Mouse (Mus musculus) stomach, embryonic 14.5 days (tissue): ENCODE measurements around the gene Sbno1. TPM values are rescaled to one million over a fixed set of nuclear protein-coding genes. Genes with fewer than 3 reads are reported as not detected.

Experiments used
- ATAC-seq: fragments of 200-750 bp; cut with Nextera tagmentation; 2 replicates; pipeline ENCODE4 v1.8.0; 2017; ENCODE audit warnings: low read depth, moderate TSS enrichment; ENCODE audit not compliant: insufficient number of reproducible peaks, insufficient read depth, low FRiP score
- H3K27ac ChIP-seq: fragments of 300-500 bp; sonication (generic); 2 replicates; pipeline ENCODE4 v1.5.1; 2014; ENCODE audit warnings: mild to moderate bottlenecking, low read length, moderate library complexity, mixed read lengths
- H3K27me3 ChIP-seq: fragments of 300-500 bp; sonication (generic); 2 replicates; pipeline ENCODE4 v1.6.1; 2014; ENCODE audit warnings: low read length, control low read depth, mixed read lengths; ENCODE audit not compliant: control insufficient read depth, insufficient read depth
- H3K36me3 ChIP-seq: fragments of 300-500 bp; sonication (generic); 2 replicates; pipeline ENCODE4 v1.6.1; 2014; ENCODE audit warnings: mild to moderate bottlenecking, control low read depth, low read length, moderate library complexity, mixed read lengths; ENCODE audit not compliant: control insufficient read depth, insufficient read depth
- H3K4me1 ChIP-seq: fragments of 300-500 bp; sonication (generic); 2 replicates; pipeline ENCODE4 v1.6.1; 2014; ENCODE audit warnings: low read length, control low read depth, mixed read lengths; ENCODE audit not compliant: control insufficient read depth, insufficient read depth
- H3K4me2 ChIP-seq: fragments of 300-500 bp; sonication (generic); replicated peaks from 2 replicates; pipeline ENCODE4 v1.6.1; 2014; ENCODE audit warnings: low read depth, low read length, control low read depth
- H3K4me3 ChIP-seq: fragments of 300-500 bp; sonication (generic); 2 replicates; pipeline ENCODE4 v1.5.1; 2014; ENCODE audit warnings: low read depth, low read length, control low read depth
- H3K9ac ChIP-seq: fragments of 300-500 bp; sonication (generic); replicated peaks from 2 replicates; pipeline ENCODE4 v1.6.1; 2014; ENCODE audit warnings: low read depth, mild to moderate bottlenecking, control low read depth, low read length, moderate library complexity, mixed read lengths
- H3K9me3 ChIP-seq: fragments of 300-500 bp; sonication (generic); 2 replicates; pipeline ENCODE4 v1.6.1; 2016; ENCODE audit warnings: low read depth, low read length, control low read depth; ENCODE audit not compliant: control insufficient read depth
- WGBS: fragments of 180-500 bp; shearing (Covaris S2); extraction: QIAGEN DNeasy Blood & Tissue Kit; methylation state at CpG from one replicate; pipeline ENCODE4 v1.1.7; 2014; 5-methylcytosine and 5-hydroxymethylcytosine counted together
- polyA plus RNA-seq: library from polyadenylated mRNA; unstranded; fragments of >200 nt; fragmentation: Nextera tagmentation; extraction: Ambion mirVana; gene quantifications from 2 replicates; pipeline ENCODE4 v1.2.1, GENCODE M21; 2014

The Sbno1 gene
- polyA plus RNA-seq, 1 experiment from 2014 or later: 104 TPM

DNA sequence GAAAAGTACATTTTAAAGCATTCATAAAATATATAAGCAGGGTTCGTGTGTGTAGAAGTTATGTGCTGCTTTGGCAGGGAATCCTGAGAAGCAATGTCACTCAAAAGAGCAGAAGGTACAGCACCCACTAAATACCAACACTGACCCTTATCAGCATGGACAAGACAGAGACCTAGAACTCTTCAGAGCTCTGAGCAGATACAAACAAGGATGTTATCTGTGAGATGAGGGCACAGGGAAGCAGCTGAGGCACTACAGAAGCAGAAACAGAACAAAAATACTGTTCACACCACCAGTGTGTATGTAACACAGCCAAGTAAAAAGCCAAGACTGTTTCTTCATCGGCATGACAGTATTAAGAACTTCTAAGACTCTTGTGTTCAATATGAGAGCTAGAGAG, 6.9 kb downstream of the Sbno1 start:
- Histone ChIP-seq H3K4me2 (no peak overlapping the region), H3K9me3 (no peaks in the 10 kb centered on the region), H3K36me3 (0 out of 2 replicates have a peak, but pooled peaks cover 2% of the 10 kb centered on the region), H3K4me3 (no peak overlapping the region), H3K27ac (no peak overlapping the region), H3K9ac (no peak overlapping the region), H3K27me3 (no peaks in the 10 kb centered on the region), H3K4me1 (no peaks in the 10 kb centered on the region)
- no peak for ATAC-seq
- WGBS: 98% methylated on average over 2 of the region's 2 CpGs

DNA sequence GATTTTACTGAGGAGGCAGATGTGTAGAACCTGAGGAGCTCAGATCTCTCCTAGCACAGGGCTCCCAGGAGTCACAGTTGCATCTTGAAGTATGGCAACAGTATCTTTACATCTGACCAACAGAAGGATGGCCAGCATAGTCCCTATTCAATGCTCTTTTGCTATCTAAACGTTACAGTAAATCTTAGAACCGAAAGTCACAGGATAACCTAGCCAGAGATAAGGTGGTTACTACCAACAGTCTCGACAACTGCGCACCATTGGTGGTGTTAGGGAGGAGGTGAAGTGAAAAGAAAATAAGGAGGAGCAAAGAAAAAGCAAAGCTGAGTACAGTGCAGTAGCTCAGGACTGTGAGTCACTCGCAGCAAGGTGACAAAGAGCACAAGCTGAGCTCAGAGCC, 13.6 kb downstream of the Sbno1 start:
- Histone ChIP-seq H3K36me3 (peaks cover 49% of the 10 kb centered on the region), H3K27ac (no peak overlapping the region), H3K4me2 (no peak overlapping the region), H3K4me1 (no peaks in the 10 kb centered on the region), H3K4me3 (no peak overlapping the region), H3K9me3 (no peaks in the 10 kb centered on the region), H3K27me3 (no peaks in the 10 kb centered on the region), H3K9ac (no peak overlapping the region)
- ATAC-seq: no peak
- 90% methylated on average over 5 of the region's 5 CpGs for WGBS

DNA sequence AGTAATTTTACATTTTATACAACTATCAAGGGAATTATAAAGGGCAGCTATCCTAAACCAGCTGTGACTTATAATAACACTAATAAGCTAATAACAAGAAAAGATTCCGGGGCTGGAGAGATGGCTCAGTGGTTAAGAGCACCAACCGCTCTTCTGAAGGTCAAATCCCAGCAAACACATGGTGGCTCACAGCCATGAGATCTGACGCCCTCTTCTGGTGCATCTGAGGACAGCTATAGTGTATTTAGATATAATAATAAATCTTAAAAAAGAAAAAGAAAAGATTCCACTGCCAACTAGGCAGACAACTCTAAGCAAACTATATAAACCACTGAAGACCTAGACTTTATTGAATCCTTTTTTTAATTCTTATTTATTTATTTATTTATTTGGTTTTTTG, 15.0 kb downstream of the Sbno1 start:
- no peaks in the 10 kb centered on the region for H3K9me3 ChIP-seq
- H3K4me2 ChIP-seq: no peak overlapping the region
- peaks cover 61% of the 10 kb centered on the region for H3K36me3 ChIP-seq
- 82% methylated on average over 3 of the region's 3 CpGs for WGBS
- no peak for ATAC-seq
- H3K4me1 ChIP-seq: no peaks in the 10 kb centered on the region
- H3K27ac ChIP-seq: no peak overlapping the region
- H3K4me3 ChIP-seq: no peak overlapping the region
- no peaks in the 10 kb centered on the region for H3K27me3 ChIP-seq
- H3K9ac ChIP-seq: no peak overlapping the region

DNA sequence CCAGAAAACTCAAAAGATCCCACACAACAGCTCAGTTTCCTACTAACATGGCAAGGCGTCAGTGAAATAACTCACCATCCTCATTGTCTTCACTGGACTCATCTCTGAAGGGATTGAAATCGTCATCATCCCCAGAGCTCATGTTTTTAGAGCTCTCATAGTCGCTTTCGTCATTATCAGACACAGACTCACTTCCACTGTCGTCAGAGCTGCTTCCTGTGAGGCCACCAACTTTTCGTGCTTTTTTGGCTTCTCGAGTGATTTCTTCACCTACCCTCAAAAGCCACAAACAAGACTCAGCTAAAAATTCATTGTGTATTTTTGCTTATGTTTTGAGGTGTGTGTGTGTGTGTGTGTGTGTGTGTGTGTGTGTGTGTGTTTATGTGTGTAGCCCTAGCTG, 32.1 kb downstream of the Sbno1 start:
- Histone ChIP-seq H3K9ac (no peak overlapping the region), H3K27ac (no peak overlapping the region), H3K27me3 (no peaks in the 10 kb centered on the region), H3K36me3 (peaks cover 76% of the 10 kb centered on the region), H3K9me3 (no peaks in the 10 kb centered on the region), H3K4me2 (no peak overlapping the region), H3K4me1 (no peaks in the 10 kb centered on the region), H3K4me3 (no peak overlapping the region)
- no peak for ATAC-seq
- 91% methylated on average over 7 of the region's 7 CpGs for WGBS

DNA sequence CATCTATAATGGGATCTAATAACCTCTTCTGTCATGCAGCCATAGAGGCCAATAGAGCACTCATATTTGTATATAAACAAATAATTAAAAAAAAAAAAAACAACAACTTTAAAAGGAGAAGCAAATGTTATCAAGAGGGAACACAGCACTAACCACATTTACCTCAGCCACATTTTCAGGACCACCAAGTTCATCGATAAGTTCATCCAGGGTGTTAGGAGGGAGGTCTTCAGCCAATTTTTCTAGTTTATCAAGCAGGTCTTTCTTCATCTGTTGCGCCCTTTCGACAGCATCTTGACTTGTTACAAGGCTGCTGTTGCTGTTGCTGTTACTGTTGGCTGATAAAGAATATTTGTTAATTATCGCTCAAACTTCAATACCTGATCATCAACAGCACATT, 33.4 kb downstream of the Sbno1 start:
- no peaks in the 10 kb centered on the region for H3K4me1 ChIP-seq
- 97% methylated on average over 4 of the region's 4 CpGs for WGBS
- peaks cover 74% of the 10 kb centered on the region for H3K36me3 ChIP-seq
- no peaks in the 10 kb centered on the region for H3K27me3 ChIP-seq
- no peak overlapping the region for H3K27ac ChIP-seq
- H3K9ac ChIP-seq: no peak overlapping the region
- no peak for ATAC-seq
- H3K4me3 ChIP-seq: no peak overlapping the region
- H3K9me3 ChIP-seq: no peaks in the 10 kb centered on the region
- no peak overlapping the region for H3K4me2 ChIP-seq

DNA sequence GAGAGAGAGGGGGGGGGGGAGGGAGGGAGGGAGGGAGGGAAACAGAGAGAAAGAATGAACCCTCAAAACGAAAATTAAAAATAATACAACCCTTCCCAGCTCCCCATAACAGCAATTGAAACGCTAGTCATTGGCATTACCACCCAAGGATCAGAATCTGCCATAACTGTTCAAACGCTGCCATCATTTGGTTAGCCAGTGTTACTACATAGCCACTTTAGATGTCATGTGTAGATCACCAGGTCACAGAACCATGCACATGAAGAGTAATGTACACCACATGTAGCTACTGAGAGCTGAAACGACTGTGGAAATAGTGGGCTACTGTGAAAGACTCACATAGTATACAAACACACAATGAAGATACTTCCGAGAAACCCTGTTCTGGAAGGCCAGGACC, 37.9 kb downstream of the Sbno1 start:
- peaks cover 81% of the 10 kb centered on the region for H3K36me3 ChIP-seq
- H3K9me3 ChIP-seq: no peaks in the 10 kb centered on the region
- 71% methylated on average over 5 of the region's 5 CpGs for WGBS
- H3K4me3 ChIP-seq: no peak overlapping the region
- no peak for ATAC-seq
- no peaks in the 10 kb centered on the region for H3K27me3 ChIP-seq
- H3K4me2 ChIP-seq: no peak overlapping the region
- H3K27ac ChIP-seq: no peak overlapping the region
- no peak overlapping the region for H3K9ac ChIP-seq
- H3K4me1 ChIP-seq: no peaks in the 10 kb centered on the region

DNA sequence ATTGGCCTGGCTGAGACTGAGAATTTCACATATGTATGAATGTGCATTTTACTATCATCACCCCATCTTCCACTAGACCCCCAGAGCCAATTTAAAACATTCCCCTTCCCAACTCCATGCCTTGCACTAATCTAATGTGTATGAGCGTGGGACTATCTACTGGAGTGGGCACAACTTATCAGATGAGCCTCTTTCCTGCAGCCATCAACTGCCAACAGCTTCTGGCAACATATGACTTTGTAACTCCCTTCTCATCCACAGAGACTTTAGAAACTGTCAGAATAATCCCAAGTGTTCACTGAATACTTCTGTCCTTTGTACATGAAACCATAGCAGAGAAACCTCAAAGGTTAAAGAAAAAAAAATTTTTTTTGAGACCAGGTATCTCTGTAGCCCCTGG, 45.7 kb downstream of the Sbno1 start:
- Histone ChIP-seq H3K4me1 (no peaks in the 10 kb centered on the region), H3K27me3 (no peaks in the 10 kb centered on the region), H3K4me2 (no peak overlapping the region), H3K9ac (no peak overlapping the region), H3K4me3 (no peak overlapping the region), H3K9me3 (no peaks in the 10 kb centered on the region), H3K36me3 (peaks cover 77% of the 10 kb centered on the region), H3K27ac (no peak overlapping the region)
- ATAC-seq: no peak
- 86% methylated on average over 1 of the region's 1 CpGs for WGBS

DNA sequence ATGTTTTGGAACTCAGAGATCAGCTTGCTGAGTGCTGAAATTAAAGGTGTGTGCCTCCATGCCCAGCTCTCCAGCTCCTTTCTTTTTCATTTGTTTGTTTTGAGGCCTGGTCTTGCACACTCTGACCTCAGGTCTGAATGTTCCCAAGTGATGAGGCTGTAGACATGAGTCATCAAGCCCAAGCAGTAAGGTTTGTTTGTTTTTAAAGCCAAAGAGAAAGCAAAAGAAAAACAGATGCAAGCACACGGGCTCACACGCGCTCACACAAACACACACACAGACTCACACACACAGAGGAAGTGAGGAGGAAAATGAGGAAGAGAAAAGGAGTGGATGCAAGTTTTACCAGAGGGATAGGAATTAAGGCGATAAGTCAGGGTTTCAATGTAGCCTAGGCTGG, 48.7 kb downstream of the Sbno1 start:
- Histone ChIP-seq H3K27ac (no peak overlapping the region), H3K9me3 (no peaks in the 10 kb centered on the region), H3K4me1 (no peaks in the 10 kb centered on the region), H3K27me3 (no peaks in the 10 kb centered on the region), H3K4me2 (no peak overlapping the region), H3K36me3 (peaks cover 71% of the 10 kb centered on the region), H3K9ac (no peak overlapping the region), H3K4me3 (no peak overlapping the region)
- ATAC-seq: no peak
- 88% methylated on average over 4 of the region's 4 CpGs for WGBS

DNA sequence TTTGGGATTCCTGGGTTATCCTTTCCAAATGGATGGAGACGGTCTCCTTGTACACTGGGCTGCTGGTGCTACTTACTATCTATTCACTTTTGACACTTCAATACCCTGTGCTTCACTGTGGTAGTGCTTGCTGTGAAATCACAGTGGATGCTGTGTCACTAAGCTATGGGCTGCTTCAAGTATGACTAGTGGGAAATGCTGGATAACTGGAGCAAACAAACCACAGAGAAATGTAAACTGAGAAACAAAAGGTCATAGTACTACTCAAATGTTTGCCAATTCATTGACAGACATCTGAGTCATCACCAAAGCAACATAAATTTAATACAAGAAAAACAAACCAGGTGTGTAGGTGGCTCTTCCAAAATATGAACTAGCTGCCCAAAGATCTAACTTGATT, 49.4 kb downstream of the Sbno1 start:
- no peaks in the 10 kb centered on the region for H3K27me3 ChIP-seq
- H3K4me1 ChIP-seq: no peaks in the 10 kb centered on the region
- 94% methylated on average over 1 of the region's 1 CpGs for WGBS
- no peak overlapping the region for H3K27ac ChIP-seq
- H3K9ac ChIP-seq: no peak overlapping the region
- H3K4me3 ChIP-seq: no peak overlapping the region
- H3K4me2 ChIP-seq: no peak overlapping the region
- no peak for ATAC-seq
- H3K36me3 ChIP-seq: peaks cover 69% of the 10 kb centered on the region
- H3K9me3 ChIP-seq: no peaks in the 10 kb centered on the region
